Mouse (Mus musculus): ENCODE data around the gene Syde2. TPM values are rescaled to one million over a fixed set of nuclear protein-coding genes. Genes with fewer than 3 reads are reported as not detected.
A peak's percentile ranks its signal among the peaks of the same experiment; 100 is the strongest.
"Not testable (repeated sequence)": the region's sequence is repeated elsewhere in the genome, so short reads cannot be mapped to it uniquely, and the experiment has no call there.

Gene Syde2
- total RNA-seq (2022) = 1 to 10 TPM; 4.8 to 6.6 (median 5.6) TPM

DNA sequence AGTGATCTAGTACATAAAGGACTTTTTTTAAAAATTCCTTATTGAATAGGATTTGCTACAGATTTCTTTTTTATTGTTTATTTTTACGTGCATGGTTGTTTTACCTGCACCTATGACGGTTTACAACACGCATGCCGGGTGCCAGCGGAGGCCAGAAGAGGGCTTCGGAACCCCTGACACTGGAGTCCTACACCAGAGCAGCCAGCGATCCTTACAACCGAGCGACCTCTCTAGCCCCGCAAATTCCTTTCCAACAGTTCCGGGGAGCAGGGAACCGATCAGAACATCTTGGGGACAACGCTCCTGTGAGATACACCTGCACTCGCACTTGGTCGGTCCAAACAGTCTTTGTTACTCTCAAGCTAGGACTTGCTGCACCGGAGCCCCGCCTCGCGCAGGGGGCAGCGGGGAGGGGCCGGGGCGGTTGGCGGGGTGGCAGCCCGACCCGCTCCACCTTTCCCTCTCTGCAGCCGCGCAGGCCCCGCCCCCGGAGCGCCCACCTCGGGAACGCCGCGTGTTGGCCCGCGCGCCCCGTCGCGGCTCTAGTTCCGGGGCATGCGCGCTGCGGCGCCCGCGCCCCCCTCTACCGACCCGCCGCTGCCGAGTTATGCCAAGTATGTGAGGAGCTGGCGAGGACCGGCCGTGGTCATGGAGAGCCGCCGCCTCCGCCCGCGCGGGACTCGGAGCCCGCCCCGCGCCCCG, at the start of gene Syde2:
Gene Syde2 (plus strand): TSS at position 603 of the 702 bp plus-strand sequence.
- DNase-seq = peak; percentile 68

DNA sequence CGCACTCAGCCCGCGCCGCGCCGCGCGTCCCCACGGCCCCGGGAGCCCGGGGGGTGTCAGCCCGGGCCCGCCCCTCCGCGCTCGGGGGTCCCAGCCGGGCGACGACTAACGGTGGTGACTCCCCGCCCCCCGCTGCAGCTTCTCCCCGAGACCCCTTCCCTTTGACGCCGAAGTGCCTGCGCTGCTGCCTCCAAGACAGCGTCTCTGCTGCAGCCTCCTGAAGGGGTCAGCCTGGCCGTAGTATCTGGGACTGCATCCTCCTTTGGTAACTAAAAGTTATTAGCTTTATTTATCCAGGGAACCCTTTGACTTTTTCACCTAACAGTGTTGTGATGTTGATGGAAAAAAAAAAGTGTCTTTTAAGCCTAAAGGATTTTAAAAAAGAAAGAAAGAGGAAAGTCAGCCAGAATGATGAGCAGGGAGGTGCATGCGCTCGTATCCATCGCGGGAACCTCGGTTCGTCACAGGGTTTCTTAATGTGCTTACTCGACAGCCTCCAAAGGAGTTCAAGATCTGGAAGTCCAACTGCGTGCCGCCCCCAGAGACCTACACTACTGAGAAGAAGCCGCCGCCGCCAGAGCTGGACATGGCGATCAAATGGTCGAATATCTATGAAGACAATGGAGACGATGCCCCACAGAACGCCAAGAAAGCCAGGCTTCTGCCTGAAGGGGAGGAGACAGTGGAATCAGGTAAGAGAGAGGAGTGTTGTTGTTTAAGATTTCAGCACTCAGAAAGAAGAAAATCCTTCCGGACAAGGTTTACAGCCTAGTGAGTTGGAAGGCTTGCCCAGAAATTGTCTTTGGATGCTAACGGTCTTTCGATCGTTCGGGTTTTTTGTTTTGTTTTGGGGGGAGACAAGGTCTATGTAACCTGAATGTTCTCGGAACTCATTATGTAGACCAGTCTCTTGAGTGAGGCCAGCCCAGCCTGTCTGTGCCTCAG, 49.0 kb upstream of the Syde2 start:
- no peak for DNase-seq

DNA sequence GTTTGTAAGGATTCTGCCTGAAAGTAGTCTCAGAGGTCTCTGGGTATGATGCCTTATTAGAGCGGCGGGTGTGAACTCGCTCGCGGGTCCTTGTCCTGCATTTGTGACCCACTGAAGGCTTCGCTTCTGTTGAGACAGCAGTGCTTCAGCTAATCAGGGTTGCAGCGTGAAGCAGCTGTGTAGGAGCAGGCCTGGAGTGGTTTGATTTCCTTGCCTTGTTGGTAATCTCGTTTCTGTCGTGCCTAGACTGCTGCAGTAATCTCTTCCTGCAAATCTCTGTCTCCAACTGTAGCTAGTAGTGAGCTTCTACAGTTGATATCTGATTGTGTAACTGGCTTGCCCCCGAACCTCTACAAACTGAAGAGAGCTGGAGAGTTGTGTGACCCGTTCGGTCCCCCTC, 48.3 kb upstream of the Syde2 start:
- no peak for DNase-seq

DNA sequence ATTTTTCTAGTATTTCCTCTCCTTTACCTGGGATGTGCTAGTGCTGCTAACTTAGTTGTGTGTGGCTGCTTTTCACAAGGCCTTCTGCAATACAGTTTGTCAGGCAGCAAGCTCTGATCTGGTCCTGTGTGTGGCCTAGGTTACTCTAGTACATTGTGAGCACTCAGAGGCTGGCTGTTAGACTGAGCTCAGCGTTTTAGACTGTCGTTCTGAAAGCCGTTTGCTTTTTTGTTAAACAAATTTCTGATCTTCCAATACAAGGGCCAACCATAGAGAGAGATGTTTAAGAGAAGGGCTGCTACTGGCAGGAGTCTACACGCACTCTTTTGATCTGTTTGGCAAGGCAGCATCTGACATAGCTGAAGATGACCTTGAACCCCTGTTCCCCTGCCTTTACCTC, 47.7 kb upstream of the Syde2 start:
- no peak for DNase-seq

DNA sequence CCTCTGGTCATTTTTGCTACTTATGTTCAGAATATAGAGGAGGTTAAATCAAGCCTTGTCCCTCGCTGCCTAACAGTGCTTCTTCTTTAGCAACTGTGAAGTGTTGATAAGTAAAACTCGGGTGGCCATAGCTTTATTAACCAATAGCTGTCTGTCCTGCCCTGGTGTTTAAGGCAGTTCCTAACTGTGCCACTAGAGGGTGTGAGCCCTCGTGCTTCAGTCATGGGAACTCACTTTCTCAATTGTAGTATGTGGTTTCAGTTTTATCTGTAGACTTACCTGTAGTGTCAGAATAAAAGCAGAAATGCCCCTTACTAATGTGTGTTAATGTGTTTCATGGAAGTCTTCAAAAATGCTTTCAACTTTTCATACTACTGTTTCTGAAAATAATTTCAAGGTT, 45.7 kb upstream of the Syde2 start:
- DNase-seq = peak; percentile 36

DNA sequence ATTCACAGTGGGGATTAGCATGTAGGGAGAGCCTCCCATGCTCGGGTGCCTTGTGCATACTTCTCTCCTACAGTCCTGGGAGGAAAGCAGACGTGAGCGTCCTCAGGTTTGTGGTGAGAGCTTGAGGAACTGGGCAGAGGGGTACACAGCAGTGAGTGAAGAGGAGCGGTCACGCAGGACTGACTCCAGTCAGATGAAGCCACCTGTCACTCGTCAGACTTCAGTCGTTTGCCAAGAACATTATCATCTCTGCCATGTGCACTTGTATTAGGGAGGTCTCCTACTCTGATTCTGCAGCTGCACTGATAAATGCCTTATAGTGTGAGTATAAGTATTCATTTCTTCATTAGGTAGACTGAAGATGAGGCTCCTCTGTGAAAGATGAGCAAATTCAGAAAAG, 43.3 kb upstream of the Syde2 start:
- DNase-seq = no peak

DNA sequence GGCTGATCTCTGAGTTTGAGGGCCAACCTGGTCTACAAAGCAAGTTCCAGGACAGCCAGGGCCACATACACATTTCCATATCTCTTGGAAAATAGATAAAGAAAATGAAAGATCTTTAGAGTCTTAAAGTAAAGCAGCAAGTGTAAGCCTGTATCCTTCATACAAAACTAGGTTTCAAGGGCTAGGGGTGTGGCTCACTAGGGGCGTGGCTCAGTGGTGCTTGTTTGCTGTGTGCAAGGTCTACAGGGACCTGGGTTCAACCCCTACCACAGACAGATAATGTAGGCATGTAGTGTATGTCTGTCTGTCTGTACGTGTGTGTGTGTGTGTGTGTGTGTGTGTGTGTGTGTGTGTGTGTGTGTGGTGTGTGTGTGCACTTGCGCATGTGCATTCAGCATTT, 41.8 kb upstream of the Syde2 start:
- DNase-seq = no peak

DNA sequence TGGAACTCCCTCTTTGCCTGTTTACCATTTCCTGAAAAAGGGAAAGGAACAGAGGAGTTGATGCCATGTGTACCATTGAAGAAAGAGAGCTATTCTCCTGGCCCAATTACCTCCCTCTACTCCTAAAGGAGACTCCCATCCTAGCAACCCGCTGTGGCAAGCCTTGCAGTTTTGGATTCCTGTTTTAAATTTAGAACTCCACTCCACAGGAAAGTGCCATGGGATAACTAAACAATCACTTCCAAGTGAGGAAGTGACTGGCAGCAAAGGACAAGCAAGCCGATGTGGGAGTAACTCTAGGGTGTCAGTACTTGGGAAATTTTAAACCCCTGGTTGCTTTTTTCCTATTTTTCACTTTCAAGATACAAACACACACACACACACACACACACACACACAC, 41.0 kb upstream of the Syde2 start:
- no peak for DNase-seq

DNA sequence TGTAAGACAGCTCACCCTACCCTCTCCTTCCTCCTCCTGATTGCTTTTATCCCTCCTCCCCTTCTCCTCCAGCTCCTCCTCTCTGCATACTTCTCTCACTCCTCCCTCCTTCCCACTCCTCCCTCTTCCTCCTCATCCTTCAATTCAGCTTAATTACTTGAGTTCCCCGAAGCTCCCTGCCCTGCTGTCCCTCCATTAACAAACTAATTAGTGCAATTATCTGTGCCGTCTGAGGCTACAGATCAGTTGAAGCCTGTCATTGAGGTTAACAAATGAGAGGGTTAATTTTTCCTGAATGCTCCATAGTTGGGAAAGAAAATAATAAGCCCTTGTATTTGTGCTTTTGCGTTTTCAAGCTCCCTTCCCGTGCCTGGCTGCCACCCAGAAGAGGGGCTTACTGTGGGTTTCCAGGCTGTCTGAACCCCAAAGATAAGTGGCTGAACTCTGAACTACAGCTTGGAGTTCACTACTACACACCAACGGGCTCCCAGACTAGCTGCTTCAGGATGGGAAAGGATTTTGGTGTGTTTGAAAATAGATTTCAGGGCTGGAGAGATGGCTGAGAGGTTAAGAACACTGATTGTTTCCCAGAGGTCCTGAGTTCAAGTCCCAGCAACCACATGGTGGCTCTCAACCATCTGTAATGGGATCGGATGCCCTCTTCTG, 40.0 kb upstream of the Syde2 start:
- no peak for DNase-seq

DNA sequence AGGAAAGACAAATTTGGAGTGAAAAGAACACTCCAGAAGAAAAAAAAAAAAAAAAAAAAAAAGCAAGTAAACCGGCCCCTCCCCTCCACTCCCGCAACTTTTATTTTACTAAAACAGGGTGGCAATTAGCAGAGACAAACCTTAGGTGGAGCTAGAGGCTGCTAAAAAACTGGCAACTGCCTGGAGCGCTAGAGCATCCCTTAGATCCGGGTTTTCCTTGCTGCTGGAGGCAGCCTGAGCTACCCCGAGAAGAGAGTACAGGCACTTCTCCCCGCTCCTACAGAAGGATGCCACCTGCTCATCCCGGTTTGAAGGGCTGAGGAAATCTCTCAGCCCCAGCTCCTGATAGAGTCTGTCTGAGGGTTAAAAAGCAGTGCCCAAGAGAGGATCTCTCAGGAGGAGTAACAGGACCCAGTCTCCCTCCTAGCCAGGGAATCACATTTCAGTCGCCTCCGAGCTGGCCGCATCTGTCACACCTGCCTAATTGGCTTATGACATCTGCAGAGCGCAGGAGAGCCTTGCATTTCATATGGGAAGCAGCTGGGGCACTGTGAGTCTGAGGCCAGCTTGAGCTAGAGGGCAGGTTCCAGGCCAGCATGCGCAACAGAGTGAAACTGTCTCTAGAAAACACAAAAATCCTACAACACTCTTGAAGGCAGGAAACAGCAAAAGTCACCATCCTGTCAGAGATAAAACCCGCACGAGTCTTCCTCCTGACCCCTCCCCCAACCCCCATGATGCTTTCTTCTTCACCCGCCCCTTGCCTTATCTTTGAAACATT, 37.4 kb upstream of the Syde2 start:
- DNase-seq = no peak

DNA sequence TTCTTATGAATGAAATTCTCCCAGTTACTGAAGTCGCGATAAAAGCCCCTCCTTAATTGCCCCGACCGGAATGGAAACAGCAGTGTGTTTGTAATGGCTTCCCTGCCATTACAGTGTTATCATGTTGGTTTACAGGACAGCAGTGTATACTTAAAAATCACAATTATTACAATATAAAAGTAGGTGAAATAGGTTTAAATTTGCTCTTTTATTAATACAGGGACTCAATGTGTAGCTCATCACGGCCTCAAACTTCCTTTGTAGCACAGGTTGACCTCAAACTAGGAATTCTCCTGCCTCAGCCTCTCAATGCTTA, 36.9 kb upstream of the Syde2 start:
- no peak for DNase-seq

DNA sequence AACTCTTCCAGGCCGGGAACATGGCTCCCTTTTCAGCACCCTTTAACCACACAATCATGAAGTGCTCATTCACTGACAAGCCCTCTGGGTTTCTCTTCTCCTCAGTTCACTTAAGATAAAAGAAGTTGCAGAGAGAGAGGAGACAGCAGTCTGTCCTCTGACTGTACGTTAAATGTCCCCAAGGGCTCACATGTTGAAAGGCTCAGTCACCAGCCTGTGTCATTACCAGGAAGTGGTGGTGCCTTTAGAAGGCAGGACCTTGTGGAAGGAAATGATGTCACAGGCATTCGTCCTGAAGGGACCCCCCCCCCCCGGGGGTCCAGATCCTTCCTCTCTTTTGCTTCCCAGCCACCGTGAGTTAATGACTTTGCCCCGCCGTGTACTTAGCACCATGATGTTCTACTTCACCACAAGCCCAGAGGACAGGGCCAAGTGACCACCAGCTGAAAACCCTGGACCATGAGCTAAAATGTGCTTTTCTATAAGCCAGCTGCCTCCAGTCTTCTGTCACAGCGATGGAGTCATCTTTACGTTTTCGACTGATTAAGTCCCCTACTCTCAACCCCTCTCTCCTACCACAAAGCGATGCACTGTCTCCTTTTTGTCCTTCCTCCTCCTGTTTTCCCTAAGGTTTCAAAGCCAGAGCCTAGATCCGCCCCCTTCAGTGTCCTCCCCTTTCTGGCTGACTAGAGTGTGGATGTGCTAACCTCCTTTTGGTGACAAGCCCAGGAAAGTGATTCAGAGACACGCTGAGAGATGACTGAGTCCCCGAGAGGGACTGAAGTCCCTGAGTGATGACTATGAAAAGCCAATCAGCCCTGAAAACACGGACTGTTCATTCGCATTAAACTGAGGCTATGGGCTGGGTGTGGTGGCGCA, 36.1 kb upstream of the Syde2 start:
- DNase-seq = peak; percentile 68

DNA sequence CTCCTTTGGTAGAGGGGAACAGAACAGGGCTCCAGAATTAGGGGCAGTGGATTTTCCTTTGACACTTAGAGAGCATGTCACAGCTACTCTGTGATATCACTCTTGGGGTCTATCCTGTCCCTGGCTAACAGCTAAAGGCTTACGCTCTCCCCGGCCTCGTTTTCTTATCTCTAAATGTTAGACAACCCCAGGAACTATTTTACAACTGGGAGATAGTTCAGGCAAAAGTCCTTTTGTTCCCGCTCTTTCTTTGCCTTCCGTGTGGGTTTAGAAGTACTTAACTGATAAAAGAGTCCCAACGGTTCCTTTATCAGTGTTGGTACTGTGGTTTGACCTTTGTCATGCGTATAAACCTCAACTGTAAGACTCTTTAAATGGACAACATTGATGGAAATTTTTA, 34.7 kb upstream of the Syde2 start:
- no peak for DNase-seq

DNA sequence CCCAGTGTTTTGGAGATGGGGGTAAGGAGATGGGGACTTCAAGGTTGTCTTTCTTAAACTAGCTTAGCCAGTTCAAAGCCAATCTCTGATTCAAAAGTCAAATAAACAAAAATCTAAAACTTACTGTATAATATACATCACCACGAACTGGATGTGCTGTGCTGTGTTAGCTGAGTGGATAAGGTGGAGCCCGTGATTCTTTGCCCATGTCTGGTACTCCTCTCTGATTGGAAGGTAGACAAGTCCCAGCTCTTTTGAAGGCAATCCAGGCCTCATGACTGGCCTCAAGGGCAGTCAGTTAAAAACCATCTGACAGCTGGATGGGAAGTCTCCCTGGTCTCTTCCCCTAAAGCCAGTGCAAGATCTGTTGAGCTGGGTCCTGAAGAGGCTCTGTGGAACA, 34.3 kb upstream of the Syde2 start:
- DNase-seq = no peak

DNA sequence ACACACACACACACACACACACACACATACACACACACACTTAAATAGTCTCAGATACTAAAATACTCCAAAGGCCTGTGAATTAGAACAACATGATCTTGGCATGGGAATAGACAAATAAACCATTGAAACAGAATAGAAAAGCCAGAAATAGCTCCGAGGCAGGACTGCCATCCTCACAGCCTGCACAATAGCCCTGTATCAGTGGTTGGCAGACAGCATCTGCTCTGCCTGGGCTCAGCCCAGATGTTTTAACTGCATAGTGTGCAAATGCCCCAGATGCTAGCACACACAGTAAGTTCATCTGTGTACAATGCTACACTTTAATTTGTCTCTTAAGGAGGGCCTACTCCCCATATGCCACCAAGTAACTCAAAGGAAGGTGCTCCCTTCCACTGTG, 27.8 kb upstream of the Syde2 start:
- no peak for DNase-seq

DNA sequence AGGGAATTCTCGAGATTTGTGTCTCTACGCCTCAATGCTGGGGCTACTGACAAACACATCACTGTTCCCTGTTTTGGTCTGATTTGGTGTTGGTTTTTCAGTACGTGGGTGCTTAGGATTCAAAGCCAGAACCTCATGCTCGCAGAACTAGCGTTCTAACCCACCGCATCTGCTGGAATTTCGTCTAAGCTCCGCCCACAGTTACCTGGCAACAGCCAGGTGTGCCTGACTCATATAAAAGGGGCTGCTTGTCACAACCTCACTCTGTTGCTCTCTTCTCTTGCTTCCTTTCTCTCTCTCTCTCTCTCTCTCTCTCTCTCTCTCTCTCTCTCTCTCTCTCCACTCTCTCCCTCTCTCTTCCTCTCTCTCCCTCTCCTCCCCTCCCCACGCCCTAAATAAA, 25.3 kb upstream of the Syde2 start:
- no peak for DNase-seq

DNA sequence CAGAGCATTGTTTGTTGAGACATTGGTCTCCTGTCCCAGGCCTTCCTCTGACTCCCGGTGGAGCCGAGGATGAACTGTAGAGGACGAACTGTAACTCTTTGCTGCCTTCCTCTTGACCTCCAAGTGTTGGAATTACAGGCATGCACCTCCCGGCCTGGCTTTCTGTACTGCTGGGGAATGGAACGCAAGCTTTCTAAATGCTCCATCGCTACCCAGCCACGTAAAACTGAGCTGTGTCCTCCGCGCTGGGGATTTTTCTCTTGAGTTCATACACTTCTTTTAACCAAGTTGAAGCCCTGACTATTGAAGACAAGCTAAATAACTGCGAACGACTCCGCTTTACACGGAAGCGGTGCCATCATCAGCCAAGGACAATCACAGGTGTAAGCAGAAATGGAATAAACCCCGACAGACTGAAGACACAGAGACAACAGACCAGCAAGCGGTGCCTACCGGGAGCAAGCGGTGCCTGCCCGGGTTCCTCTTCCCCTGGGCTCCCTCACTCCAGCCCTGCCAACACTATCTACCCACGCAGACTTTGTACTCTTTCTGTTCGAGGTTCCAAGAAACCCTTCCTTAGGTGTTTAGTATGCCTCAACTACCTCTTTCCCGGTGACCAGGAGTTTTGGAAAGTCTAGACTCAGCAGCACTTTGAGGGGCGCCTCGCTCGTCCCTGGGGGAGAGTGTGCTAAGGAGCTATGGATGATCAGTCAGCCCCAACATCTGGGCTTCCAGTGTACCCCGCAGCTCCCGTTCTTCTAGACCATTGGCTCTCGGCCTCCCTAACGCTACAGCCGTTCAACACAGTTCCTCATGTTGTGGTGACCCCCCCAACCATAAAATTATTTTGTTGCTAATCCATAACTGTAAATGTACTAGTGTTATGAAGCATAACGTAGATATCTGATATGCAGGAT, 24.3 kb upstream of the Syde2 start:
- no peak for DNase-seq

DNA sequence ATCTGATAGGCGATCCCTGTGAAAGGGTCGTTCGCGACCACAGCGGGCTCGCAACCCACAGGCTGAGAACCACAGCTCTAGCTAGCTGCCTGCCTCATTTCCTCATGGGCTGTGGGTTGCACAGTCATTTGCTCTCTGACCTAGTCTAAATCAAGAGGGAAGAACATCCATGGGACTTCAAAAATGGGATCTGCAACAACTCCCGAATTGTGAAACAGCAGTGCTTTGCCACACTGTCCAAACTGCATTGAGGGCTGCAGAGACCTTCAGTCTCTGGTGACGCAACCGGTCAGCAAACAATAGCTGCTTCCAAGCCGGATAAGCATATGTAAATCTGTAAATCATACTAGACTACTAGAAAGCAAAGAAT, 23.7 kb upstream of the Syde2 start:
- DNase-seq = peak; percentile 28

DNA sequence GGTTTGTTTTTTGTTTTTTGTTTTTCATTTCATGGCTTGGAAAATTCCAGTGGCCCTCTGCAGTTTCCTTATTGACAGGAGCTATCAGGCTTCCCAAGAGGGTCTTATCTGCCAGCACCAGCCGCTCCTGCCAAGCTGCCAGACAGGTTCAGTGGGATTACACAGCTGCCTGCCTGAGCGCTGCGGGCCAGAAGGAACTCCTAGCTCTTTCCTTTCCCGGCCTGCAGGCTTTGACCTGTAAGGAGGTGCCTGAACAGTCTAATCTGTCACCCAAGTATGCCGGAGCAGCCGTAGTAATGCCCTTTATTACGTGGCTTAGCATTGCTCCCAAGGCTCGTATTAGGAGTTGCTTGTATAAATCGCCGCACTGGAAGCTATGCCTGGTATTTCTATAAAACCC, 23.2 kb upstream of the Syde2 start:
- no peak for DNase-seq

DNA sequence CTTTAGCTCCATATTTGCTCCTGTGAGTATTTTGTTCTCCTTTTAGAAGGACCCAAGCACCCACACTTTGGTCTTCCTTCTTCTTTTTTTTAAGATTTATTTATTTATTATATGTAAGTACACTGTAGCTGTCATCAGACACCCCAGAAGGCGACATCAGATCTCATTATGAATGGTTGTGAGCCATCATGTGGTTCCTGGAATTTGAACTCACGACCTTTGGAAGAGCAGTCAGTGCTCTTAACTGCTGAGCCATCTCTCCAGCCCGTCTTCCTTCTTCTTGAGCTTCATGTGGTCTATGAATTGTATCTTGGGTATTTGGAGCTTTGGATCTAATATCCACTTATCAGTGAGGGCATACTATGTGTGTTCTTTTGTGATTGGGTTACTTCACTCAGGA, 22.1 kb upstream of the Syde2 start:
- not testable (repeated sequence) for DNase-seq

DNA sequence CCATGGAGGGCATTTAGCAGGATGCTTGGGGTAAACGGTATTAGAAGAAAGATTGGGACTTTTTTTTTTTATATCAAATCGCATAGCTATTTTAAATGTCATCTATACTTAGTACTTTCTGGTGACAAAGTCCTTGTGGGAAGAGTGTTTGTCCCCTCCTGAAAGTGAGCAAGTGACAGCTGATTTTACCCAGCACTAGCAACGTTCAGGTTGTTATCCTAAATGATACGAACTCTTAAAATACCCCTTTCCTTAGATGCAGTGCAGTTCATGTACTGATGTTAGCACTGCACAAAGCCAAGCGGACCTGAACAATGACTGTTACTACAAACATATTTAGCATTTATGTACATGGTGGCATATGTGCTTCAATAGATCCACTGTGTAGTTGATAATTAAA, 20.9 kb upstream of the Syde2 start:
- no peak for DNase-seq
